Mouse (Mus musculus): Measurements from ENCODE around the gene Kcne1.
A peak's percentile ranks its signal among the peaks of the same experiment; 100 is the strongest.

Kcne1 gene

DNA sequence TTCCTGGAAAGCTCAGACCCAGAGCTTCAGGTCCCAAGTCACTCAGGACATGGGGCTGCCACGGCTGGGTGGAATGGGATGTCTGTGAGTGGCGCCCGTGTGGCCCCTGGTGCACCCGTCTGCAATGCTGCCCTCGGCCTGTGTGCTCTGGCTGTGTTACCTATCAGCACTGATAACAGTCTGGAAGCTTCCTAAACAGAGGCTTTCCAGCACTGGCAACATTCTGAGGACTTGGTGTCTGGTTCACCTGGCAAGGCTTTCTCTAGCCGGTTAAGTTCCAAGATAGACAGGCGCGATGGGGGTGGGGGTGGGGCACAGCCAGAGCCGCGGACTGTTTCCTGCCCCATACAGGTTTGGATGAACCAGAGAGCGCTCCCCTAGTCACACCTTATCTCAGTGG is 3.3 kb downstream of the Kcne1 start:
- DNase-seq (ENCODE audit: low spot score) = no peak

GRCm38 (mm10) chr16:92355366-92355765 is 3.9 kb downstream of the Kcne1 start:
- DNase-seq (ENCODE audit: low spot score) = no peak

- DNase-seq (ENCODE audit: low spot score) = no peak
Measured at GRCm38 (mm10) chr16:92353897-92354296, 5.4 kb downstream of the Kcne1 start.

DNA sequence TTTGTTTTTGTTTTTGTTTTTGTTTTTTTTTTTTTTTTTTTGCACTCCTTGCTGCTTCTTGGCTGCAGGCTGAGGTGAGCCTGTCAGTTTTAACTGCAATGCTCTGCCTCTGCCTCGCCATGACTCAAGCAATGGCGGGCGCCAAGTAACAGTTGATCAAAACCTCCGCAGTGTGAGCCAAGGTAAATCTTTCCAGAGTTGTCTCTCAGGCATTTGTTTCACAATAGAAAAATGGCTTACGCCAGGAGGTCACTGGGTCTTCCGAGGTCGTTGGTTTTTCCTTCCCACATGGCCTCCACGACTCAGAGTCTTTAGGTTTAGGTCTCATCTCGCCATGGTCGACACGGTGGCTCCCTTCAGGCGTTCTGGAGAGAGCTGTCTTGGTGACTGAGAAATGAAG is 6.0 kb downstream of the Kcne1 start:
- no peak for DNase-seq (ENCODE audit: low spot score)

DNA sequence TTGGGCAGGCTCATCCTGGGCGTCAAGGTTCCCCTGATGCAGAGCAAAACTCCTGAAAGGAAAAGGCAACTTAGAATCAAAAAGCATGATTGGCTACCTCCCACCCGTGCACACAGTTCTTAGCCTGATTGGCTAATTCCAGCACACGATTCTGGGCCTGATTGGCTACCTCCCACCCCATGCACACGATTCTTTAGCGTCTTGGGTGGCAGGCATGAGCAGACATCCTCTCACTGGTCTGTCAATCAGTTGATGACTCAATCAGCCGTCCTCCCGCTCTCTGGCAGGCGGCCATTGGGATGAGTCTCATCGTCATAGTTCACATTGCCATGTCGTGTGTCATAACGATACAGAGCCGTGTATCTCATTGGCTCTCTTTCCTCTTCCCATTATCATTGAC is 10.3 kb downstream of the Kcne1 start:
- peak; percentile 76 for DNase-seq (ENCODE audit: low spot score)

GRCm38 (mm10) chr16:92346297-92346916 is 12.9 kb downstream of the Kcne1 start:
- peak; percentile 93 for DNase-seq (ENCODE audit: low spot score)

GRCm38 (mm10) chr16:92345177-92345576 is 14.1 kb downstream of the Kcne1 start:
- peak; percentile 63 for DNase-seq (ENCODE audit: low spot score)

DNA sequence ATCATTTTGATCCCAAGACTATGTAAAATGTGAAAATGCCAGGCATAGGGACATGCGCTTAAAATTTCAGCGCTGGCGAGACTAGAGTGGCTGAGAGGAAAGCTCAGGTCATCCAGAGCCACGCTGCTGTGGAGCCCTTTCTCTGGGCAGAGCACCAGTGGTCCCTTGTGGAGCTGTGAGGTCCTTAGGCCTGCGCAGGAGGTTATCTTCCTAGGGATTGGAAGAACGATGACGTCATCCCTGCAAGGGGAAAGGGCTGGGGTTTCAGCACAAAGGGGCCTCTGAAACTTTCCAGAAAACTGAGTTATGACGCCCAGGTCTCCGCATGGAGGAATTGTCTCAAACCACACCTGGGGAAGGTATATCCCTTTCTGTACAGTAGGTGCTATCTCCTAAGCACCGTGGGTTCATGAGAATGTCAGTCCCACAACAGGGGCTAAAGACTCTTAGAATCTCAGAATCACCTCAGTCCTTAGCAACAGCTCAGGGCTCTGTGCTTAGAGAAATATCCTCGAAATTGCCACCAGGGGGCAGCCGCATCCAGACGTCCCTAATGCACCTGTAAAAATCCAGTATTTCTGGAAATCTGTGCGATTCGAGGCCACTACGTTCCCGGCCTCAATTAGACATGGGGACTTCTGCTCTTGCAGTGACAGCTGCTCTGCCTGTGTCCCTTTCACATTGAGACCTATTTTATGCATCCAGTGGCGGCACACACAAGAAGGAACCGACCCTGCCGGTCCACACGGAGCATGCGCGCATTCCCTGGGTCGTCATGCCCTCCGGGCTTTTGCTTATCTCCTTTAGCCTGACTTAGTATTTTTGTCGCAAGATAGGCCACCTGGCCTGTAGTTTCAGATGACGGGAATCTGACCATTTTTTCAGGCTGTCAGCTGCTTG is 18.4 kb downstream of the Kcne1 start:
- DNase-seq (ENCODE audit: low spot score) = peak; percentile 87

DNA sequence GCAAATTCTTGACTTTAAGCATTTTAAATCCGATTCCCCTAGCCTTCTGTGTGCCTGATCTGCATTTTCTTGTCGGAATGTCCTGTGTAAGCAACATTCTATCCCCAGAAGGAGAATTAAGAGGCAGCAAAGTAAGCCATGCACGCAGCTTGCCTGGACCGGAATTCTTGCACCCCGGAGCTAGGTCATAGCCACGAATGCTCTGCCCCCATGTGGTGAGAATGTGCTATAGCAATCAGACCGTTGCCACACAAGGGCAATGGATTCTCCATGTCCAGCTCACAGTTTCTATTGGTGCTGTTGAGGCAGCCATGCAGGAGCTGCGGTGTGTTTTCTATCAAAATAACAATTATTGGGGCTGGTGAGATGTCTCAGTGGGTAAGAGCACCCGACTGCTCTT is 23.0 kb downstream of the Kcne1 start:
- peak; percentile 84 for DNase-seq (ENCODE audit: low spot score)

DNA sequence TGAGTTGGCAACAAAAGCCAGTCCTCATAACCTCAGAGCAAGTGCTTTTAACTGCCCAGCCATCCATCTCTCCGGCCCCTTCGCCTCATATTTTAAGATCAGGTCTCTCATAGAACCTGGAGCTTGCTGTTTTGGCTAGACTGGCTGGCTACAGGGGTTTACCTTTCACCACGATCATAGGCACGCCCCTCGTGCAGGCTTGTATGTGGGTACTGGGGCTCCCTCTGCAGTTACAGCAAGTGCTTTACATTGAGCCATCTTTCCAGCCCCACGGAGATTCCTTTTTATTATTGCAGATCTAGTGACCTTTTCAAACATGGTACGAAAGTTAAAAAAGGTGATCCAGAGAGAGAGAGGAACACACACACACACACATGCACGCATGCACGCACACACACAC is 24.7 kb downstream of the Kcne1 start:
- DNase-seq (ENCODE audit: low spot score) = no peak

- DNase-seq (ENCODE audit: low spot score) = no peak
Measured at GRCm38 (mm10) chr16:92330966-92331365, 28.3 kb downstream of the Kcne1 start.

DNA sequence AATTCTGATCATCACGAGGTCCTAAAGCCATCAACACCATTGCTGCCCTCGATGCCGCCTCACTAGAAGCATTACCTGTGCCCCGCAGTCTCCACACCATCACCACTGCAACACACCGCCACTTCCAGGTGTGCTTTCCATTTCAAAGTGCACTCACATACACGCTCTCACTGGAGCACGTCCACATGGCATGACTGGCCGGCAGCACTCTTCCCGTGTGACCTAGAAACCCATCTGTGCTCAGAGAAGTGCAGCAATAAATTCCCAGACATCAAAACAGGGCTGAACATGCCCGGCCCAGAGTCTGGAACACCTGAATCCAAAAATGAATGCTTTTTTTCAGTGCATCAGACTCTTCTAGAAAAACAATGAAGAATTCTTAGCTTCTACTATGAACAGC is 31.4 kb downstream of the Kcne1 start:
- DNase-seq (ENCODE audit: low spot score) = no peak

DNA sequence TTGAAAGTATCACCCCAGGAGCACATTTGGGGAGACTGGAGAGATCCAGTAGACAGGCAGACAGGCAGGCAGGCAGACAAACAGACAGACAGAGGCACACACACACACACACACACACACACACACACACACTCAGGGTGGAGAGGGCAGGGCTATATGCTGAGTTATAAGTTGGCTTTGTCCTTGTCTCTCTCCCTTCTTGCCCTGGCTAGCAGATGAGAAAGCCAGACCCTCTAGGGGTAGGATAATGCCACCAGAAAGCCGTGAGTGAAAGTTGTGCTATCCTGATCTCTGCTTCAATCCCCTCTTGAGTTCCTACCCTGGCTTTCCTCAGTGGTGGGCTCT is 34.2 kb downstream of the Kcne1 start:
- DNase-seq (ENCODE audit: low spot score) = no peak

DNA sequence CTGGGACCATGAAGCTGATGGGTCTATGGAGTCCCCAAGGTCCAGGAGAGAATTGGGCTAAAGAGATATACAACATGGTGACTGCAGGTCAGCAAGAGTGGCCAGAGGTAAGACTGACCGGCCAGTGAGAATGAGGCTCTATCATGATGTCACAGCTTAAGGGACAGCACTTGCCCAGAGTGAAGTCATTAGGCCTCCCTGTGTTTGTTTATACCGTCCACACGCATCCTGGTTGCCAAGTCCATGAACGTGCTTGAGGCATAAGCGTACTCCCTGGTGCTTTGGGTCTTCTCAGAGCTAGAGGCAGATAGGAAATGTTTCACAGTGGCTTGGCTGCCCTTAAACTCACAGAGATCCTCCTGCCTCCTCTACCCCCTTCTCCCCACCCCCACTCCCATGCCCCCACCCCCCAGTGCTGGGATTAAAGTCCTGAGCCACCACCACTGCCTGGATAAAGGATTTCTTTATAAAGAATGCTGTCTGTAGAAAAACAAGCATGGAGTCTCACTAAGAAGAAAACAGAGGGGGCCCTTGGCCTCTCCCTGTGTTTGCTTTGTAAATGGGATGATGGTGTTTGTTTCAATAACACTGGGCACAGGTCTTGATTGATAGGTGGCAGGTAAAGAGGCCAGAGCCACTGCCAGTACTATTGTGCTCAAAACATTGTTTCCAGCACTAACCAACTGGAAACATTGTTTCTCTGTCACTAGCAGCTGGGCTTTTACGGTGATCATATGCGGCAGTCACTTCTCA is 34.8 kb downstream of the Kcne1 start:
- no peak for DNase-seq (ENCODE audit: low spot score)

- no peak for DNase-seq (ENCODE audit: low spot score)
Measured at GRCm38 (mm10) chr16:92321341-92321740, 37.9 kb downstream of the Kcne1 start, which contains the start of gene Fam243. Gene Fam243 (minus strand): TSS chr16:92321441.

DNA sequence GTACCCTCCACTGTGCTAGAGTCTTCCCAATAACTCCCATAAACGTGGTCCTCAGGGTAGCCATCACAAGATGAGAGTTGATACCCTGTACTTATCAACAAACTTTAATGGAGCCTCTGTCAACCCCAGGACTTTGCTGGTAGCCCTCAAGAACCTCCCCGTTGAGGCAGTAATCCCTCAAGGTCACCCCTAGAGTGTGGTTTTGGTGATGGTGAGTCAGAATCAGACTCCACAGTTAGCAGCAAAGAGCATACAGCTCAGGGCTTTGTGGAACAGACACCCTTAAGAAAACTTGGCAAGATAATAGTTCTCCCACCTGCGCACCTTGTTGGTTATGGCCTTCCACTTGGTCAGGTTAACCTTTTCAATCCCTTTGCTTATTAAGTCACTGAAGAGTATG is 38.9 kb downstream of the Kcne1 start:
- DNase-seq (ENCODE audit: low spot score) = no peak

DNA sequence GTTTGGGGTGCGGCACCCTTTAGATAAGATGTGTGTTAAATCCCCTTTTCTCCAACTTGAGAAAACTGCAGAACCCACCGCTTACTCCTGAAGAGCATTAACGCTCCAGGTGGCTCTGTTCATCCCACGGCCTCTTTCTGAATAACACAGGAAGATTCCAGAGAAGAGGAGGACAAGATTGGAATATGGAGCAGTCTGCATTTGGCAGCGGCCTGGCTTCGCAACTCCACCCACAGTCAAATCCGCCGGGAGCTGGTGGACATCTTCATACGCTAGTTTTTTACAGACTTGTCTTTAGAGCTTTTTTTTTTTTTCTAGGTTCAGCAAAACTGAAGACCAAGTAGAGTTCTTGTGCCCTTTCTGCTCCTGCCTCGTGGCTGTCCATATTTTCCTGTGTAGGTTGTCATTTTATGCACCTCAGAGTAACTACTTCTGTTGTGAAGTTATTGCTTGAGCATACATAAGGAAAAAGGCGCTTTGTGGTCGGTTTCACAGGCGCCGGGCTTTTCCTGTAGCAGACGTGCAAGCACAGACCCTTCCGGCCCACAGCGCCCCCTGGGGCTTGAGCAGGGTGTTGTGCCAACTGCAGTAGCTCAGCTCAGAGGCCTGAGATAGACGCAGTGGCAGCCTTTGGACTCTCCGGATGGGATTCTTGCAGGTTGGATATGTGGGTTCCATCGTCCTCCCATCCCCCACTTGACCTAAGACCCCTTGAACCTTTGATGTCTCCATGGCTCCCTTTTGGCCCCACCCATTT is 39.7 kb downstream of the Kcne1 start:
- peak; percentile 80 for DNase-seq (ENCODE audit: low spot score)

DNA sequence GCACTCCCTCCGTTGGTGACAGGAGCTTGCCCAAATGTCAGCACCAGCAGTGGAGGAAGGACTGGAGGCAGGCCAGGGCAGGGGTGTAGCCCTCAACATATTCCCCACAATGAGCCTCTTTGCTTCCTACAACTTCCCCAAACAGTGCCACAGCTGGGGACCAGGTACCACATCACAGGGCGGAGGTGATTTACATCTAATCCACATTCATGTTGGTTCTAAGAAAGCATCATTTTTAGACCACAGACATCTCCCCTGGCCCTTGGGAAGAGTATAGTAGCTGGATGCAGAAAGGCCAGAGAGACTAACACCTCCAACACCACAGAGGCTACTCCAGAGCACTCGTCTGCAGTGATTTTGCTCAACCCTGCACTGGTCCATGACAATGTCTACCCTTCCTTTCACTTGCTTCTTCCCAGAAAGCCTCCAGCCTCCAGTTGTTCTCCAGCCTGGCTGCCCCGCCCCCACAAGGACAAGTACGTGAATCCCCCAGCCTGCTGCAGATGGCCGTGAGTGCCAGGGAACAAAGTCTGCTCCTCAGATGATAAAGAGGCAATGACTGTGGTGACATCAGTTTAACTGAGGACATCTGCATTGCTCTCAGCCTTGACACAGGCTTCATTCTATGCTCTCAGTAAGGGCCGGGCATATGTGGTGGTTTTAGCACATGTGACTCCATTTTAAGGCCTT is 43.1 kb downstream of the Kcne1 start:
- peak; percentile 69 for DNase-seq (ENCODE audit: low spot score)

DNA sequence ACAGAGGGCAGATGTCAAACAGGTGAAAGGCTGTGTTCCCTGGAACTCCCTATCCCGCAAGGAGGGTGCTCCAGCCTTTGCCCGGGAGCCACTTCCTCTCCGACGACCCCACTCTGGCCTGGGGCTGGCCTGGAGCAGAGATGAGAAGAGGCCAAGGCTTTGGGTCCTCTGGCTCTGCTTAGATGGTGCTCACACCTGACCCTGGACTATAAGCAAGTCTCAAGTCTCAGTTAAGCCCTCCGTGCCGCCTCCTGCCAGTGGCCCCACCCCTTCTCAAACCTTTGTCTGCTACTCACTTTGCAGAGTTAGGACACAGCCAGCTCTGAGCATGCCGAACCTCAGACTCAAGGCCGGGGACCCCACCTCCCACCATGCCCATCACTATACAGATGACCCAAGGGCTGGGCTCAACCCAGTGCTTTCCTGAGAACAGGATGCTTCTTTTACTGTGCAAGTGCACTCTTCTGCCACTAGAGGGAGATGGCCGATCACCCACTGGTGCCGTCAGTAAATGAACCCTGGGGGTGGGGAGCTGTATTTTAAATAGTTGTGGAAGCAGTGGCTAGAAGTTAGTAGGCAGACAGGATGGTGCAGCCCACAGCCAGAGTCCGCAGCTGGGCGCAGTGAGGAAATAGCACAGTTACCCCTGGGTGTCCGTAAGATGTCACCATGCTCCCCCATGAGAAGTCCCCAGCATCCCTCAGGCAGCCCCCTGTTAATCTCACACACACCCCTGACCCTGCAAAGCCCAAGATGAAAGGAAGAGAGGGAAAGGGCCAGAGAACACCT is 45.1 kb downstream of the Kcne1 start:
- DNase-seq (ENCODE audit: low spot score) = peak; percentile 54

GRCm38 (mm10) chr16:92309126-92309525 is 50.1 kb downstream of the Kcne1 start:
- DNase-seq (ENCODE audit: low spot score) = no peak

DNA sequence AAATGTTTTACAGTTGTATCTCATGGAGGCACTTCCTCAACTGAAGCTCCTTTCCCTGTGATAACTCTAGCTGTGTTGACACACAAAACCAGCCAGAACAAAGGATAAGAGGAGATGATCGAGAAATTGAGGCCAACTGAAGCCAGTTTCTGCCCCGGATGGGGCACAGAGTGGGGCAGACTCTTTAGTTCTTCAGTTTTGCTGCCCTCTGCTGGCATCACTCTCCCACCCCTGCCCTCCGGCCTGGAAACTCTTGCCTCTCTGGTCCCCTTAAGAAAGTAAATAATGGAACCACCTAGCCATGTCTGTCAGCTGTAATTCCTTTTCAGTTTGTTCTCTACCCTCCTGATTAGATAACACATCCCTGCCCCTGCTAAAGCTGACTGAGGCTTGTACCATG is 51.3 kb downstream of the Kcne1 start:
- no peak for DNase-seq (ENCODE audit: low spot score)

Measured in testis, postnatal 10 days (tissue).